Mouse (Mus musculus) heart, adult 2 months (tissue): Measurements from ENCODE around the gene Adamts9.

Experiments used
- CTCF ChIP-seq: fragments of 200-600 bp; IDR thresholded peaks from 2 replicates; pipeline ENCODE4 v1.8.1; 2022; ENCODE audit warnings: antibody characterized with exemption, mild to moderate bottlenecking, moderate library complexity
- EP300 ChIP-seq: fragments of 200-500 bp; IDR thresholded peaks from 2 replicates; pipeline ENCODE4 v1.6.1; 2011; ENCODE audit warnings: low read depth, low read length, control low read depth; ENCODE audit not compliant: insufficient read depth

DNA sequence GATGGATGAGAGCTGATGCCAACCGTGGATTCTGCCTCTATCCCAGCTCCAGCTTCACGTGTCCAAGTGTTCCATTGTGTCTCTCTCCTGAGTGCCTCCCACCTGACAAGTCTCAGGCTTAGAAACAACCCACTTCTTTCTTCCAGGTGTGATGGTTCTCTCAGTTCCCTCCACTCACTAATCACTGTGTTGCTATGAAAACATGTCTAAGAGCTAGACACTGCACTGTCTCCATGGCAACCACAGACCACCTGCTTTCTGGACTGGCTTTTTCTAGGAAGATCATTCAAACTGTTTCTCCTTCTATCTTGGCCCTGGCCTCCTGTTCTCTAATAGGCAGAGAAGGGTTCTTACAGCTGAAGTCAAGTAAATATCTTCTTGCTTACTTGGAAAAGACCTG lies 190.6 kb downstream of the Adamts9 start:
- TF ChIP-seq EP300 (no peak), CTCF (no peak)
